Mouse (Mus musculus): ENCODE measurements at regions not wholly inside any gene's neighbourhood (a gene's known extent, or its start where the extent isn't known, plus 50 kb on each side); places are given as distances from the start of the nearest gene placed in this dataset.
"Not testable (repeated sequence)": the region's sequence is repeated elsewhere in the genome, so short reads cannot be mapped to it uniquely, and the experiment has no call there.

GRCm38 (mm10) chr6:107004406-107005120, 204.7 kb upstream of the Crbn start:
- no peak for DNase-seq (ENCODE audit: extremely low read depth, insufficient read length, low spot score)

GRCm38 (mm10) chr6:107010785-107011184, 210.9 kb upstream of the Crbn start:
- DNase-seq (ENCODE audit: extremely low read depth, insufficient read length, low spot score) = no peak

GRCm38 (mm10) chr6:107012938-107013511, 213.1 kb upstream of the Crbn start:
- no peak for DNase-seq (ENCODE audit: extremely low read depth, insufficient read length, low spot score)

- DNase-seq (ENCODE audit: extremely low read depth, insufficient read length, low spot score) = no peak
Observed at GRCm38 (mm10) chr6:107019126-107019525, 219.2 kb upstream of the Crbn start.

GRCm38 (mm10) chr6:107045177-107045576, 245.3 kb upstream of the Crbn start:
- no peak for DNase-seq (ENCODE audit: extremely low read depth, insufficient read length, low spot score)

GRCm38 (mm10) chr6:107051604-107052003, 251.7 kb upstream of the Crbn start:
- DNase-seq (ENCODE audit: extremely low read depth, insufficient read length, low spot score) = no peak

- DNase-seq (ENCODE audit: extremely low read depth, insufficient read length, low spot score) = no peak
Observed at GRCm38 (mm10) chr6:107052180-107052579, 252.3 kb upstream of the Crbn start.

- DNase-seq (ENCODE audit: extremely low read depth, insufficient read length, low spot score) = no peak
Observed at GRCm38 (mm10) chr6:107059001-107059765, 259.3 kb upstream of the Crbn start.

- no peak for DNase-seq (ENCODE audit: extremely low read depth, insufficient read length, low spot score)
Observed at GRCm38 (mm10) chr6:107062886-107063565, 263.1 kb upstream of the Crbn start.

- no peak for DNase-seq (ENCODE audit: extremely low read depth, insufficient read length, low spot score)
Observed at GRCm38 (mm10) chr6:107070441-107070840, 270.6 kb upstream of the Crbn start.

- DNase-seq (ENCODE audit: extremely low read depth, insufficient read length, low spot score) = no peak
Observed at GRCm38 (mm10) chr6:107092600-107092999, 292.7 kb upstream of the Crbn start.

GRCm38 (mm10) chr6:107128716-107129115, 328.8 kb upstream of the Crbn start:
- no peak for DNase-seq (ENCODE audit: extremely low read depth, insufficient read length, low spot score)

- no peak for DNase-seq (ENCODE audit: extremely low read depth, insufficient read length, low spot score)
Observed at GRCm38 (mm10) chr6:107167736-107168491, 361.7 kb upstream of the Lrrn1 start.

- no peak for DNase-seq (ENCODE audit: extremely low read depth, insufficient read length, low spot score)
Observed at GRCm38 (mm10) chr6:107218309-107218708, 311.3 kb upstream of the Lrrn1 start.

- DNase-seq (ENCODE audit: extremely low read depth, insufficient read length, low spot score) = no peak
Observed at GRCm38 (mm10) chr6:107218721-107219120, 310.8 kb upstream of the Lrrn1 start.

GRCm38 (mm10) chr6:107222602-107223001, 307.0 kb upstream of the Lrrn1 start:
- no peak for DNase-seq (ENCODE audit: extremely low read depth, insufficient read length, low spot score)

GRCm38 (mm10) chr6:107229843-107230242, 299.7 kb upstream of the Lrrn1 start:
- DNase-seq (ENCODE audit: extremely low read depth, insufficient read length, low spot score) = not testable (repeated sequence)

- no peak for DNase-seq (ENCODE audit: extremely low read depth, insufficient read length, low spot score)
Observed at GRCm38 (mm10) chr6:107237692-107238091, 291.9 kb upstream of the Lrrn1 start.

GRCm38 (mm10) chr6:107243981-107244380, 285.6 kb upstream of the Lrrn1 start:
- no peak for DNase-seq (ENCODE audit: extremely low read depth, insufficient read length, low spot score)

GRCm38 (mm10) chr6:107280348-107280747, 249.2 kb upstream of the Lrrn1 start:
- DNase-seq (ENCODE audit: extremely low read depth, insufficient read length, low spot score) = peak; percentile 2
